Mouse (Mus musculus) lung, postnatal 14 days (tissue): ENCODE results near the gene Ticam1.
"Not testable (repeated sequence)": the region's sequence is repeated elsewhere in the genome, so short reads cannot be mapped to it uniquely, and the experiment has no call there.

Source experiments
- DNase-seq: peaks from one replicate; pipeline ENCODE4 v3.0.0; 2021

Ticam1 gene

DNA sequence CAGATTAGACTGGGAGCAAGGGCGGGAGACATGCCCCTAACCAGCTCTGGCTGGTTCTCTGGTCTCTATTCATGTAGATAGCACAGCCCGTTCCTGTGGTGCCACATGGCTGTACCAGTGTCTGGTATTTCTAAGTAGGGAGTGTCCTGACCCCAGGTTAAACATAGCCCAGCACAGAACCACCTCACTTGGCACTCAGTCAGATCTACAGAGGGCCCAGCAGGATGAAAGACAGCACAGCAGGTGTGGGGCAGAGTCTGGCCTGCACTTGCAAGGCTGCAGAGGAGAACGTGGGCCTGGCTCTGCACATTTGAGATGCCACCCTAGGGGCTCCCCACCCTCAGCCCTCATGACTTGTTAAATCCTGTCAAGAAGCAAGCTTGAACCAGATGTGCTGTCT is 15.4 kb downstream of the Ticam1 start:
- DNase-seq = no peak

DNA sequence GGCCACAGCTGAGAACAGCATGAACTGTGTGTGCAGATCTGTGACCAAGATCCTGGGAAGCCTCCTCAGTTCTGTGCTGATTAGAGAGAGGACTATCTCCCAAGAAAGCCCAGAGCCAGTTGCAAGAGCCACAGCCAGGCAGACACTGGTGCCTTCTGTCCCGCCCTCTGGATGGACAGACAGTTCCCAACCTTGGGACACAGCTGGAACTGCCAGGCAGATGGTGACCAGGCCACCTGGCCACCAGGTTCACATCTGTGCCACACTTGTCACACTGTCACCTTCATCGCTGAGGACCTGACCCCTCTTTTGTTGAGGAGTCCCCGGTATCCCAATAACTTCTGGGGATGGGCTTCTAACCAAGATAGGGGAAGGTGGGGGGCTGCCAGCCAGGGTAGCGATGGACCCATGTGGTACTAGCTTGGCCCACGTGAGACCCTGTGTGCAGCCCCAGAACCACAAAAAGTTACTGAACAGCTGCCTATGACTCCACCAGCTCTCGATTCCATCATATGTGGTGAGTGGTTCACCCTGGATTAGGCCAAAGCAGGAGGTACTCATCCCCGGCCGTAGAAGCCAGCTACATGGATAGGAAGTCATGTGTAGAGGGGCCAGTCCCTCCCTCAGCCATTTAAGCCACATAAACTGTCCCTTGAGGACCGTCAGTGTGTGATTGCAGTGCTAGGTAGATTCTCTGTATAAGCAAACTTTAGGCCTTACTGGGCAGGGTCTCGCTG is 17.1 kb downstream of the Ticam1 start:
- no peak for DNase-seq

DNA sequence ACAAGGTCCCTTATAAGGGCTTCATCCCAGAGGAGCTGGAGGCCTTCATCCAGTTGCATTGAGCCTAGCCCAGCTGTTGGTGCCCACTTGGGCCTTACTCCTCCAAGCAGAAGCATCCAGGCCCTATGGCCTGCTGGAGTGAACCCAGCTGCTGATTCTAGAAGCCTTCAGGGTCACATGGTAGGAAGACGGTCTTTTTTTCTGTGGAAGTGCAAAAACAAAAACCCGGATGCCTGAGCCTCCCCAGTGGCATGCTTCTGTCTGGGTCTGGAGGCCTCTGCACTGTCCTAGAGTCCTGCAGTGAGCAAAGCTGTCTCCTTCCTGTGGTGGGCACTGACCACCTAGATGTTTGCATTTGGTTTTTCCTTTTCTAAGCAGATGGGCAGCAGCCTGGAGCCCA is 17.8 kb downstream of the Ticam1 start:
- DNase-seq = not testable (repeated sequence)

DNA sequence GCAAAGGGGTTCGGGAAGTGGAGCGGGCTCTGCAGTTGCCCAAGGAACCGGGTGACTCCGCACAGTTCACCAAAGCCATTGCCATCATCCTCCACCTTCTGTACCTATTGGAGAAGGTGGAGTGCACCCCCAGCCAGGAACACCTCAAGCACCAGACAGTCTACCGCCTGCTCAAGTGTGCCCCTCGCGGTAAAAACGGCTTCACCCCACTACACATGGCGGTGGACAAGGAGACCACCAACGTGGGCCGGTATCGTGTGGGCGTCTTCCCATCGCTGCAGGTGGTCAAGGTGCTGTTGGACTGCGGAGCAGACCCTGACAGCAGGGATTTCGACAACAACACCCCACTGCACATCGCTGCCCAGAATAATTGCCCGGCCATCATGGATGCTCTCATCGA is 18.3 kb downstream of the Ticam1 start:
- not testable (repeated sequence) for DNase-seq

DNA sequence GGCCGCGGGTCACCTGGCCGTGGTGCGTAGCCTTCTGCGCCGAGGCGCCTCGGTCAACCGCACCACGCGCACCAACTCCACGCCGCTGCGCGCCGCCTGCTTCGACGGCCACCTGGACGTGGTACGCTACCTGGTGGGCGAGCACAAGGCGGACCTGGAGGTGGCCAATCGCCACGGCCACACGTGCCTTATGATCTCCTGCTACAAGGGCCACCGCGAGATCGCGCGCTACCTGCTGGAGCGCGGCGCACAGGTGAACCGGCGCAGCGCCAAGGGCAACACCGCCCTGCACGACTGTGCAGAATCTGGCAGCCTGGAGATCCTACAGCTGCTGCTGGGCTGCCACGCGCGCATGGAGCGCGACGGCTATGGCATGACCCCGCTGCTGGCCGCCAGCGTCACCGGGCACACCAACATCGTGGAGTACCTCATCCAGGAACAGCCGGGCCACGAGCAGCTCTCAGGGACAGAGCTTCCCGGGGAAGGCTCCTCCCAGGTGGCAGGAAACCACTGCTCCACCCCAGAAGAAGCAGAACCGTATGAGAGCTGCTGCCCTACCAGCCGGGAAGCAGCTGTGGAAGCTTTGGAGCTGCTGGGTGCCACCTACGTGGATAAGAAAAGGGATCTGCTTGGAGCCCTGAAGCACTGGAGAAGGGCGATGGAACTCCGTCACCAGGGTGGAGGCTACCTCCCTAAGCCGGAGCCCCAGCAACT is 19.2 kb downstream of the Ticam1 start:
- no peak for DNase-seq

DNA sequence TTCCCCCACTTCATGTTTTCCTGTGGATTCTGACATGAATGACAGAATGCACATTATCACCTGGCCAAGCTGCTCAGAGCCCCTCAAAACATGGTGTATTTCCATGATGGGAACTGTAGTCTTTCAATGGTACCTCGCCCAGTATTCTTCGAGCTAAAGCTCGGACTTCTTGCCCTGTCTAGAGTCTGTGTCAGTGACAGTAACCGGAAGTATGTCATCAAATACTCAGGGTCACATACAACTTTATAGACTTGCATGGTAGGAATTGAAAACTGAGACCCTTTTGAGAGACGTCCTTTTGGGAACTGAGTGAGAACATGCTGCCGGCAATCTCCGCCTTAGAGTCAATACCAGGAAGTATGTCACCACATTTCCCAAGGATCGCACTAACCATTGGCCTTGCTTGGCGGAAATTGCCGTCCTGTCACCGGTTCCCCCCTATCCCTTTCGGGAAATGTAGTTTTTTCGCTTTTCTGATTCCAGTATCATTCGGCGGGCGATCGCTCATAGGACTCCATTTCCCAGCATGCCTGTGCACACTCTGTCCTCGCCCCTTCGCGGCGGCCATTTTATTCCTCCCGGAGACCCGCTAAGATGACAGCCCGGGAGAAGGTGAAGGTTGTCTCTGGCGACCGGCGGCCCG is 20.2 kb downstream of the Ticam1 start, which contains the start of gene Fem1a:
TSS of gene Fem1a (plus strand) at position 572 of the 643 bp plus-strand sequence.
- DNase-seq = peak; percentile 90

DNA sequence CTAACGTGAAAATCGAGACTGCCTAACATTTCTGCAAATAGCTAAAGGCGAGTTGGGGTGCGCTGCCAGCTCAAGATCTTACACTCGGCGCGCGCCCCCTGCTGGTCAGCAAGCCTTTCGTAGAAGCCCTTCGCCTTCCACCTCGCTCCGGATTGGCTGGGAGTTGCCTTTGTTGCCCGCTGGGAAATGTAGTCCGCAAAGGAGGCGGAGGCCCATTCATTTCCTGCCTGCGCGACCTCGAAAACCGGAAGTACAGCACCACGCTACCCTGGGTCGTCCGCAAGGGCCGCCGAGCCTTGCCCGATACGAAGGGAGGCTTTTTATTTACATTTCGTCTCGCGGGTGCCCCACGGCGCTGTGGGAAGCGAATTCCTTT is 20.7 kb downstream of the Ticam1 start:
- peak; percentile 100 for DNase-seq

DNA sequence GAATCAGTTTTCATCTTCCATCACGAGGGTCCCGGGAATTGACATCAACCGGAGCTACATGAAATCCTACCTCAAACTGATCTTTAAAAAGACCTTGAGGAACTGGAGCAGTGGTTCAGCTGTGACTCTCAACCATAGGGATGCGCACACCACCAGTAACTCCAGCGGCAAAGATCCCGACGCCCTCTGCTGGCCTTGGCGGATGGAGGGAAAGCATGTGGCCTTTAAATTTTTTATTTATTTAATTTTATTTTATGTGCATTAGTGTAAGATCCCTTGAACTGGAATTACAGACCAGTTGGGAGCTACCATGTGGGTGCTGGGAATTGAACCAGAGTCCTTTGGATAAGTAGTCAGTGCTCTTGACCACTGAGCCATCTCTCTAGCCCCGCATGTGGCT is 21.2 kb downstream of the Ticam1 start:
- no peak for DNase-seq

DNA sequence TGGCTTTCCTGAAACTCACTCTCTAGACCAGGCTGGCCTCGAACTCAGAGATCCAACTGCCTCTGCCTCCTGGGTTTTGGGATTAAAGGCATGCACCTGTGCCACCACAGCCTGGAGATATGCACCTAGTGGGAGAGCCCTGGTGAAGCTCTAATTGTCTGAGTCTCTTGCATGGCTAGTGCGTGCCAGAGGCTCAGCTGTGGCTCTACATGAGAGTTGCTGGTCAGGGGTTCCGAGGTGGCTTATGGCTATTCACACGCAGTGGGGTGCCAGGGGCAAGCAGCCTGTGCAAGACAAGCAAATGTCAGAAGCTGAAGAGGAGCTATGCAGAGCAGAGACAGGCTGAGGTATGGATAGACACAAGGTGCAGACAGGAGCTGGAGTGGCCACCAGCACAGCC is 21.9 kb downstream of the Ticam1 start:
- DNase-seq = no peak

DNA sequence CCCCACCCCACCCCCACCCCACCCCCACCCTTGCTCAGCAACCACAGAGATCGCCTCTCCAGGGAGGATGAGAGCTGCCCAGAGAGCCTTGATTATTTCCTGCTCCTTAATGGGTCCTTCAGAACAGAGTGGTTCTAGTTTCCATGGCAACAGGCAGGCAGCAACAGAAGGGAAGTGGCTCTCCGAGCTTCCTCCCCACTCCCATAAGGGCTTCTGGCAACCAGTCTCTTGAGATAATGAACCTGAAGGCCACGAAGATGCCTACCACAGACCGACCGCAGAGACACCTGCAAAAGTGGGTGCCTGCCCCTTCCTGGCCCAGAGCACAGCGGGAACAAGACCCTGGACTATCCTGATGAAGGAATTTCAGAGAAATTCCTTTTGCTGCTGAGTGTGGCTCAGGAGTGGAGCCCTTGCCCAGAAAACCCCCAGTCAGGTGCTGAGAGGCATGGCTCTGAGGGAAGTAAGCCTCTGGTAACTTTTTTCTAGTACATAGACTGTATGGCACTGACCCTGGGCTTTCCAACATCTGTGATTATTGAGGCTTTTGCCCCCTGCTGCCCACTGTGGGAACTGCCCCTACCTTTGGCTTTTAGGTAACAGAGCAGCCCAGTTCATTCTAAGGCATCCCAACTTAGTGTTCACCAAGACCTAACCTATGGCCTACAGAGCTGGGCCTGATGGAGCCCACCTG is 25.3 kb downstream of the Ticam1 start:
- peak; percentile 82 for DNase-seq

DNA sequence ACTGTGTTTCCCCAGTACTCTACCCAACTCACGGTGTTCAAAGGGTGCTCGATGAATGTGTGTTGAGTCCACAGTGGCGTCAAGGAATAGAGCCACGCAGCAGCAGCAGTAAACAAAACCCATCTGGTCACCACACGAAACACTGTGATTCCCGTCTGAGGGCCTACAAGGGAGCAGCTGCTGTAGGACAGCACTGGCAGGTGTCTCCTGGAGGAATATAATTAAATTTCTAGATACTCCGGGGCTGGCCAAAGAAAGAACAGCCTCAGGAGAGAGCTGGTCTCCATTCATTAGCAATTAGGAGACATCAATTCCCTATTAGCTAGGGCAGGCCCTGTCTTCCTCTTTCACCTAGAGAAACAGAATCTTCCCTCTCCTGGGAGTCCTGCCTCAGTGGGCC is 31.0 kb downstream of the Ticam1 start:
- DNase-seq = no peak

DNA sequence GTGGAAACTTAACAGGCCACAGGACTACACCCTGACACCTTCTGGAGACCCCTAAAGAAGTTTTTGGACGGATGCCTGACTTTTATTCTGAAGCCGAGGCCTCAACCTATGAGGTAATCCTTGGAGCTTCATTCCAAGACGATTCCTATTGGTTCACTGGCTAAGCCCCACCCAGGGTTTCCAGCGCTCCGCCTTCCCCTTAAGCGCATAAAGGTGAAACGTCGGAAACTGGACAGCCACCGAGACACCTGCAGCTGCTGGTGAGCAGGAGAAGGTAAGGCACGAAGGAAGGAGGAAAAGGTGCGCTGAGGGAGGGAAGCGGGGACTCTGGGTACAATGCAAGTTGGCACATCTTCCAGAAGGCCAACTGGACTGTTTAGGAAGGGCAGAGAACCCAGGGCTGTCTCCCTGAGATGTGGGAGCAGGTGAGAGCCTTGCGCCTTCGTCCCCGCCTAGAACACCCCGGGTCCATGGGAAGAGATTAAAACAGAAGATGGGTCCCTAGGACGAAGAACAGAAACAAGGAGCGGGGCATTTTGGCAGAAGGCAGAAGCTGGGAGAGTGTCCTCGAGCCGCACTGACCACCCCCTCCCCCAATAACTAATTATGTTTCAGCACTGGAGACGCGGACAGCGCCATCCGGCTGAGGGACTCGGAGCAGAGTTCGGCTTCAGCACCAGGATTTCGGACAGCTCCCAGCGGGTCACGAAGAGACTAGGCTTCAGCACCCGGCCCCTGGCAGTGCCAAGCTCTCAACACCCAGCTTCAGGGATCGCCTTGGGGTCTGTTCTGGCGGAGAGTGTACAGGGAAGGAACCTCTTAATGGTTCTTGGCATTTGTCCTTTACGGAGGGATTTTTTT is 34.8 kb downstream of the Ticam1 start:
- peak; percentile 97 for DNase-seq

DNA sequence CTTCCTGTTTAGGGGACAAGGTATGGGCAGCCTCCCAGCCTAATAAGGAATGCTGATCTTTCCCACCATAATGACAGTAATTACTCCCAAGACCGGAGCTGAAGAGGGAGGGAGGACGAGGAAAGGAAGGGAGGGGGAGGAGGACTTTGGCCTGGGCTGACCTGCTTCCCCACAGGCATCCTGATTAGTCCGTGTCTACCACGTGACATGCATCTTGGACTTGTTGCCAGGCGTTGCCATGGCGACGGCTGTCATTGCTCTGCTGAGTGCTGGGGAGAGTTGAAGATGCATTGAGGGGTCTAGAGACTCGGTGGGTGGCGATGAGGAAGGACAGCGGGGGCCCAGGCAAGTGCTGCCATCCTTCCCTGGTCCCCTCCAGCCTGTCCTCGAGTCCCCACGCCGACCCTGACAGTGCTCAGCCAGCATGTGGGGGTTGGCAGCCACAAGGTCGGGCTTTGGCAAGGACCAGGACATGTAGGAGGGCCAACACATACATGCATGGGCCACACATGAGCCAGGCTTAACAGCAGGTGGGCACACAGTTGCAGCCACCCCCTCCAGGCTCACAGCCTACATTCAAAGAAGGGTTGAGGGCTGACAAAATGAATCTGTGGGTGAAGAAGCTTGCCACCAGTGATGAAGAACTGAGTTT is 42.6 kb downstream of the Ticam1 start:
- no peak for DNase-seq

DNA sequence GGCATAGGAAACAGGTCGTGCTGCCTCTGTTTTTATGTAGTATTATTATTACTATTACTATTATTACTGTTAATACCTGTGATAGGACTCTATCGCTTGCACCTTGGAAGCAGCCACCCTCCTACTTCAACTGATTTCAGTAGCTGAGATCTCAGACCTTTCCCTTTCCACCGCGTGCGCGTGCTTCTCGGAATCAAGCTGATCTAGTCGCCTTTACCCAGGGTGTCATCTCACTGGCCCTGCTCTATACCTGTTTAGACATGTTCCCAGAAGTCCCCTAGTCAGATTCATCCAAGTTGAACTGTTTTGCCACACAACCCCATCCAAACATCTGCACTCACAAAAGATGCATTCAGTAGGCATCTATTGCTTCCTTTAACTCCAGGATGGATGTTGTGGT is 43.2 kb downstream of the Ticam1 start:
- DNase-seq = no peak

DNA sequence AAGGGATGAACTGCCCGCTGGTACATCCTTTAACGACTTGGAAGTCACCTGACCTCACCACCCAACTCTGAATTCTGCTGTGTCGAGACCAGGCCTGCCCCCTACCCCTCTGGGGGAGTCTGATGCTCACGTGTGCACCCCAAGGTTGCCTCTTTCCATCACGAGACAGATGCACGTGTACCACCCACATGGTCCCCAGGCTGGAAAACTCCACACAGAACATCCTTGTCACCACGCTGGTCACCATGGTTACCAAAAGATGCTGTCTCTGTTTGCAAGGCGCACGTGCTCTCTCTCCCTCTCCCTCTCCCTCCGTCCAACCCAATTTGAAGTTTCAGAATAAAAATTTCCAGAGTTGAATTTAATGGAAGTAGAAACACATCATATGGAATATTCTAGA is 46.6 kb downstream of the Ticam1 start:
- DNase-seq = no peak

DNA sequence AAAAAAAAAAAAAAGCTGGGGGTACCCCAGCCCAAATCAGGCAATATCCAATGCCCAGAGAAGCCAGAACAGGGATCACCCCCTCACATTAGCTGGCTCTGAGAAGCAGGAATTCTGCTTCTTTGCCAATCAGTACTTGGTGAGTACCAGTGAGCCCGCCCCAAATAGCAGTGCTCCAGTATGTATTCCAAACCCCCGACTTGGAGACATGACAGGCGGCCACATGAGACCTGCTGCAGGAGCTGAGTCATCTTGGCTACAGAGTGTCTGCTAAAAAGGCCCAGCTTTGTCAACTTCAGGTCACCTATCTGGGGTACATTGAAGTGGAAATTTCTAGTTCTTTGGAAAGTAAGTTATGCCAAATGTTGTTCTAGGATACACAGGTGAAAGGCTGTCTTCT is 50.0 kb downstream of the Ticam1 start:
- DNase-seq = no peak

DNA sequence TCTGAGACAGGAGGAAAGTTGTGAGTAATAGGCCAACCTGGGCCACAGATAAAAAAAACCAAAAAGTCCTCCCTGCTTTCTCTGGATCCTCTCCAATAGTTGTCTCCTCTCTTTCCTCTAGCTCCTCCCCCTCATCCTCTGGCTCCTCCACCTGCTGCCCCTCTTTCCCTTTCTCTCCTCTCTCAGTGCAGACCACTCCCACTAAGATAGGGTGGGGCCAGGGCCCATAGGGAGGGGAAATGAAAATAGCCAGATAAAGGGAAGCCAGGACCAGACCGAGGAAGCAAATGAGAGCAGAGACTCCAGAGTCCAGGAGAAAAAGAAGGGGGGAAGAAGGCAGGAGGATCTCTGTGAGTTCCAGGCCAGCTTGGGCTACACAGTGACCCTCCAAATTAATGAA is 51.7 kb downstream of the Ticam1 start:
- no peak for DNase-seq

DNA sequence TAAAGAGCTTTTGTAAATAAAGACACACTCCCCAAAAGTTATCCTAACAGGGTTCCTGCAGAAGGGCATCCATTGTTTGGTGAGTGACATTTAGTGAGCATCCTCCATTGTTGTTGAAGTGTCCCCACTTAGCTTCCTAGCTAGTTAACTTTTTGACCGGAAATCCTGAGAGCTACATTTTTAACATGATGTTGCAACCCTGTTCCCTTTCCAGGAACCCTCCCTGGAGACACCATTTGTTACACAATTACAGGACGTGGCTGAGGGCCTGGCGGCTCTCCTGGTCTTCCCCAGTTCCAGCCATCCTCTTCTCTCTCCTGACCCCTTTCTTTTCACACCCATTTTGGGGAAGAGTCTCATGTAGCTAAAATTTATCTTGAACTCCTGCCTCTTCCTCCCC is 56.8 kb downstream of the Ticam1 start:
- DNase-seq = peak; percentile 59
